Mouse (Mus musculus) ES-E14 (cell line): ENCODE measurements around the gene Fam186b. TPM values are rescaled to one million over a fixed set of nuclear protein-coding genes. Genes with fewer than 3 reads are reported as not detected.
A peak's percentile ranks its signal among the peaks of the same experiment; 100 is the strongest.

Experiments
- DNase-seq: peaks from one replicate; pipeline ENCODE4 v3.0.0-alpha.2; 2013; ENCODE audit warnings: low read depth, low spot score
- H3K27ac ChIP-seq: 2 replicates; pipeline ENCODE4 v1.5.1; 2012; ENCODE audit warnings: low read depth, mild to moderate bottlenecking, low read length, moderate library complexity, mixed read lengths; ENCODE audit not compliant: poor library complexity, insufficient read depth, severe bottlenecking
- H3K36me3 ChIP-seq: 2 replicates; pipeline ENCODE4 v1.6.1; 2012; ENCODE audit warnings: mild to moderate bottlenecking, low read length, moderate library complexity, mixed read lengths; ENCODE audit not compliant: control insufficient read depth, poor library complexity, insufficient read depth, severe bottlenecking
- H3K4me1 ChIP-seq, 2 experiments: fragments of 150-350 bp in 1 of 2; sonication (generic) in 1 of 2; 2 replicates each; pipeline ENCODE4 v1.6.1; 2012; ENCODE audit warnings: low read length in 2 of 2, mild to moderate bottlenecking in 1 of 2, mixed read lengths in 1 of 2; ENCODE audit not compliant: control insufficient read depth in 2 of 2, insufficient read depth in 2 of 2, poor library complexity in 1 of 2
- H3K4me3 ChIP-seq, 2 experiments: fragments of 150-350 bp in 1 of 2; sonication (generic) in 1 of 2; 2 replicates each; pipeline ENCODE4 v1.5.1; 2012; ENCODE audit warnings: low read length in 2 of 2, low read depth in 1 of 2, mild to moderate bottlenecking in 1 of 2, mixed read lengths in 1 of 2; ENCODE audit not compliant: insufficient read depth in 1 of 2, poor library complexity in 1 of 2, severe bottlenecking in 1 of 2
- H3K9ac ChIP-seq: 2 replicates; pipeline ENCODE4 v1.6.1; 2012; ENCODE audit warnings: low read depth, mild to moderate bottlenecking, low read length, mixed read lengths; ENCODE audit not compliant: poor library complexity, insufficient read depth, severe bottlenecking
- H3K9me3 ChIP-seq: fragments of 150-350 bp; sonication (generic); 2 replicates; pipeline ENCODE4 v1.6.1; 2012; ENCODE audit warnings: low read depth, mild to moderate bottlenecking, low read length; ENCODE audit not compliant: control insufficient read depth, insufficient read depth
- CHD2 ChIP-seq: IDR thresholded peaks from 2 replicates; pipeline ENCODE4 v1.6.1; 2014; ENCODE audit warnings: mild to moderate bottlenecking, low read depth, low read length, inconsistent platforms
- HCFC1 ChIP-seq: IDR thresholded peaks from 2 replicates; pipeline ENCODE4 v1.6.1; 2012; ENCODE audit warnings: low read length, inconsistent platforms, borderline replicate concordance; ENCODE audit not compliant: insufficient read depth
- MAFK ChIP-seq: IDR thresholded peaks from 2 replicates; pipeline ENCODE4 v1.6.1; 2014; ENCODE audit warnings: mild to moderate bottlenecking, low read depth, low read length, inconsistent platforms; ENCODE audit not compliant: insufficient read depth
- ZC3H11A ChIP-seq: IDR thresholded peaks from 2 replicates; pipeline ENCODE4 v1.6.1; 2012; ENCODE audit warnings: low read depth, mild to moderate bottlenecking, inconsistent platforms, low read length, borderline replicate concordance
- ZNF384 ChIP-seq: IDR thresholded peaks from 2 replicates; pipeline ENCODE4 v1.6.1; 2012; ENCODE audit warnings: low read depth, low read length, inconsistent platforms
- in situ Hi-C, 2 experiments: fragments of 600-800 bp; cut with MboI; formaldehyde crosslinking; loops; one replicate each; pipeline ENCODE4 v1.15.1; 2025; ENCODE audit warnings: low sequenced_read_pairs in 2 of 2, inconsistent platforms in 1 of 2; ENCODE audit not compliant: unreplicated experiment in 2 of 2
- total RNA-seq: library from RNA; depleted of rRNA; stranded (reverse); fragments of 300-350 nt; gene quantifications from 2 replicates; pipeline ENCODE4 v1.2.3, GENCODE M21; 2012; rRNA removed

The Fam186b gene
- 0.37 and 0.40 TPM in 2 replicates for total RNA-seq

GRCm38 (mm10) chr15:99295484-99295981 is at the start of gene Fam186b:
Gene Fam186b (minus strand): TSS chr15:99295888.
- TF ChIP-seq HCFC1 (no peak), ZC3H11A (no peak), MAFK (no peak), ZNF384 (no peak), CHD2 (no peak)
- no peak for DNase-seq
- Histone ChIP-seq H3K27ac (peak within 1 kb of the TSS; percentile 96), H3K9me3 (no peaks in the 10 kb centered on the region), H3K36me3 (no peaks in the 10 kb centered on the region), H3K4me1 (peaks cover 0 to 3% of the 10 kb centered on the region in 2 experiments; a peak in 2 of 4 replicates), H3K4me3 (peak within 1 kb of the TSS; percentile 97 to 98), H3K9ac (peak within 1 kb of the TSS; percentile 85)
- in situ Hi-C loops: no loop called here

GRCm38 (mm10) chr15:99344961-99345360 is 49.3 kb upstream of the Fam186b start:
- no peaks in the 10 kb centered on the region for H3K9me3 ChIP-seq
- no peak for DNase-seq
- no peaks in the 10 kb centered on the region for H3K36me3 ChIP-seq
- in situ Hi-C loops: no loop called here
- no peak overlapping the region for H3K4me3 ChIP-seq
- TF ChIP-seq CHD2: no peak
- TF ChIP-seq ZC3H11A: no peak
- no peak for TF ChIP-seq HCFC1
- TF ChIP-seq MAFK: no peak
- no peak for TF ChIP-seq ZNF384
- no peaks in the 10 kb centered on the region; a peak in 1 of 4 replicates for H3K4me1 ChIP-seq
- H3K9ac ChIP-seq: no peak overlapping the region
- H3K27ac ChIP-seq: no peak overlapping the region

DNA sequence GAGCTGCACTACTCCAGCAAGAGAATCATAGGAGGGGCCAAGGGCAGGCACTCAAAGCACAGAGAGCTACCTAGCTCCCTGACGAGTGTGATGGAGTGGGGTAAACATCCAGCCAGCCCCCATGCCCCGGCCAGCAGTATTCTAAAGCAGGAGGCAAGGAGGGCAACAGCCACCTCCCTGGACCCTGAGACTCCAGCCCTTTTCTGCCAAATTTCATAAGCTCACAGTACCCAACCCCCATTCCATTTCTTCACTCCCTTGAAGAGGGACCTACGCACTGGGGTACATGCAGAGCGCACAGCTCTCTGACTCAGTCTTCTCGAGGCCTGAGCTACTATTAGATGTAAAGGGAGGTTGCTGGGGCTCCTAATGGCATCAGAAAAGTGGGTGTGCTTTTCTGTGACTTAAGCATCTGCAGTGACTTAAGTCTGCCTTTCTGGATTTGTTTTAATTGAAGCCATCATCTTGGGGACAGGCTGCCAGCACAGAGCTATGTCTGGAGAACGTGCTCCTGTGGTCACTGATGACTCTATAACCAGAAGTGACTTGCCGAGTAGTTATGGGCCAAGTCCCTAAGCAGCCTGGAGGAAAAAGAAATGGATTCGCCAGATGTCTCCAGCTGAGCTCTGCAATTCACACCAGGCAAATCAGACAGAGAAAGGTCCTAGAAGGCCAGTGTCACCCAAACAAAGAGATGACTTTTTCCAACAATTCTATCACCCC is 48.6 kb upstream of the Fam186b start:
- Histone ChIP-seq H3K4me1 (no peaks in the 10 kb centered on the region; a peak in 1 of 4 replicates), H3K27ac (no peak overlapping the region), H3K9me3 (no peaks in the 10 kb centered on the region), H3K4me3 (no peak overlapping the region), H3K9ac (no peak overlapping the region), H3K36me3 (no peaks in the 10 kb centered on the region)
- in situ Hi-C loops: no loop called here
- DNase-seq: no peak
- TF ChIP-seq CHD2 (no peak), ZC3H11A (no peak), MAFK (no peak), HCFC1 (no peak), ZNF384 (no peak)

- DNase-seq: no peak
- TF ChIP-seq ZC3H11A (no peak), ZNF384 (no peak), CHD2 (no peak), HCFC1 (no peak), MAFK (no peak)
- no peak overlapping the region for H3K4me3 ChIP-seq
- no peaks in the 10 kb centered on the region for H3K9me3 ChIP-seq
- H3K27ac ChIP-seq: no peak overlapping the region
- H3K36me3 ChIP-seq: no peaks in the 10 kb centered on the region
- no peak overlapping the region for H3K9ac ChIP-seq
- H3K4me1 ChIP-seq: no peaks in the 10 kb centered on the region; a peak in 1 of 4 replicates
- in situ Hi-C loops: no loop called here
Measured at GRCm38 (mm10) chr15:99343414-99344147, 47.9 kb upstream of the Fam186b start.
